Mouse (Mus musculus) urinary bladder, postnatal 10 days (tissue): ENCODE measurements around the gene Poc1b.

Source experiments
- DNase-seq: peaks from one replicate; pipeline ENCODE4 v3.0.0; 2022; ENCODE audit warnings: low spot score

Gene Poc1b

DNA sequence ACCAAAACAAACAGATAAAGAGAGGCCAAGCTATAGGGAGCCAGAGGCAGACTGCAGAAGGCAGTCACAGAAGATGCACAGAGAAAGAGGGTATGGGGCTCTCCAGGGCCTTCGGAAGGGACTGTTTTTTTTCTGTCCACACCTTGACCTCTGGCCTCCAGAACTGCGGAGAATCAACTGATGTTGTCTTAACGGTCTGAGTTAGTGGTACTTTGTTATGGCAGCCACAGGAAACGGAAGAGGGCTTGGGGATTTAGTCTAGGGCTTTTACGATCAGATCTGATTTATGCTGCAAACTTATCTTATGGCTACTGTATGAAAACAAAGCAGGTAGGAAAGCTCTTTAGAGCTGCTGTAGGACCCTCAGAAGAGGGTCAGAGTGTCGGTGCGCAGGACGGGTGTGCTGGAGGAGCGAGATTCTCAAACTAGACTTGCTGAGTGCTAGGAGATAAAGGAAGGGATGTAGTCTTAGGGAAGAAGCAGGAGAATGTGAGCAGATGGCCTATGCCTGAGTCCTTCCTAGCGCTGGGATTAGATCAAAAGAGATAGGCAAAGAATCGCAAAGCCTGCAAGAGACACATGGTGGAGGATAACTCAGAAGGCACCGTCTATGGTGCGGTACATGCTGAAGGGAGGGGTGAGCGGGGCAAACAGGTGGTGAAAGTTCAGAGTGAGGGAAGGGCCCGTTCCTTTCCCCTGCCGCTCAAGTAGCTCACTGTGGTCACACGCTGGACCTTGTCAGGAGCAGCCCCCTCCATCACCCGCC is 8.8 kb downstream of the Poc1b start:
- no peak for DNase-seq

DNA sequence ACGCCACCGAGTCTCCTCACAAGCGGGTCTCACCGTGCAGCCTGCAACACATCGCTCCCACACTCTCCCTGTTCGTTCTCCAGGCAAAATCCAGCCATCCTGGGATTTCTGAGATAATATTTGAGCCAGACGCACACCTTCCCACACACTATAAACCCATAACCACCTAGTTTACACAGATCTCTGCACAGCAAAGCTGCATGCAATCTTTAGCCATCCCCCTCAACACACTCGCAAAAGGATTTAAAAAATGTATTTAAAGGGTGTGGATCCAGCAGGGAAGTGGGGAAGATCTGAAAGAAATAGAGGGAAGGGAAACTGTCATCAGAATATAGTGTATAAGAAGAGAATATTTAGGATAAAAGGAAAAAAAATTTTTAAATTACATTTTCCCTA is 9.4 kb downstream of the Poc1b start:
- no peak for DNase-seq

- DNase-seq, result no peak
Measured at GRCm38 (mm10) chr10:99116650-99117615, 10.1 kb downstream of the Poc1b start.

DNA sequence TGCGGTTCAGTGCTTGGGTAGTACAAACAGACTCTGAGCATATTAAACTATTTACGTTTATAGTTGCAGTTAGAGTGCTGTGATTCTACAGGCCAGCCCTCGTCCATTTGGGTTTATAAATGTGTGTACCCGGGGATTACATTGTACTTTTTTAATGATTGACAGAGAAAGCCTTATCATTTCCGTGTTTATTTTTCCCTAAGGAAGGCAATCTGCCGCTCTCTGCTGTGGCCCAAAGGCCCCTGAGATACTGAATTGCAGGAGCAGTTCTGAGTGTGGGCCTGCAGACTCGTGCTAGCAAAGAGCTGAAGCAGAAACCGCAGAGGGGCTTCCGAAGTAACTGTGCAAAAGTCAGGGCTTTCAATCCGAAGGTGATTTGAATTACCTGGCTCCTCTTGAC is 11.0 kb downstream of the Poc1b start:
- no peak for DNase-seq

- no peak for DNase-seq
Measured at GRCm38 (mm10) chr10:99118697-99119096, 11.9 kb downstream of the Poc1b start.

GRCm38 (mm10) chr10:99119471-99119870 is 12.6 kb downstream of the Poc1b start:
- no peak for DNase-seq

- no peak for DNase-seq
Measured at GRCm38 (mm10) chr10:99126225-99126624, 19.4 kb downstream of the Poc1b start, which contains the start of gene Phxr2. Gene Phxr2 (minus strand): TSS chr10:99126325.

- DNase-seq, result no peak
Measured at GRCm38 (mm10) chr10:99126954-99127353, 20.1 kb downstream of the Poc1b start.

GRCm38 (mm10) chr10:99127691-99128261 is 20.9 kb downstream of the Poc1b start:
- DNase-seq, result no peak

DNA sequence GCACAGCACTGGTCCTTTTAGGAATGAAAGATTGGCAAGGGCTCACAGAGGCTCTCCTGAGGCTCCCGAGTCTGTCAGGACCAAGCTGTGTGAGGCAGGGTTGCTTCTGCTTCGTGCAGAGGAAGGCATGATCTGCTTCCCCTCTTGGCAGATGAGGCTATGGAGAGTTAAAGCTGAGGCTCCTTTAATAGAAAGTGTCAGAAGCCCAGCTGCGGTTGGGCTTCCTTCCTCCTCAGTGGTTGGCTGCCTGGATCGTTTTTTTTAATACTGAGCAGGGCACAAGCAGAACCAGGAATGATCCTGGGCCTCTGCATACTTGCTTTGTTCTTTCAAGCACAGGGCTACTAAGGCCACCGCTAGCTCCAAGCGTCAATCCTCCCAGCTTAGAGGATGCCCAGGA is 23.8 kb downstream of the Poc1b start:
- DNase-seq, result no peak

DNA sequence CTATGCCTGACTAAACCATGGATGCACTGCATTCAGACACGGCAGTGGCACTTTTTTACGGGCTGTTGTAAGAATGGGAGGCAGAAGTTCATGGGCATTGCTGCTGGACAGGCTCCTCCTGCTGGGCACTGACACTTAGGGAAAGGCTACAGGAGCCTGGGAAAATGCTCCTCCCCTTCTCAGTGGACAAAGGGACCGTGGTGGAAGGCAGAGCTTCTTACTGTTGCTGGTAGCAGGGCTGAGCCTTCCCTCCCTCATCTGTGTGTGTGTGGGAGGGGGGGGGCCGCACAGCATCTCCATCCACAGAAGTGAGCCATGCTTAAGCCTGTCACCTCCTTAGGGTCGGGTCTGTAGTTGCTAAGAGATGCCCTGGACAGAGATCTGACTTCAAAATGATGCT is 24.5 kb downstream of the Poc1b start:
- DNase-seq, result no peak

- DNase-seq, result no peak
Measured at GRCm38 (mm10) chr10:99132189-99132588, 25.4 kb downstream of the Poc1b start.

- no peak for DNase-seq
Measured at GRCm38 (mm10) chr10:99132595-99133272, 25.9 kb downstream of the Poc1b start.

DNA sequence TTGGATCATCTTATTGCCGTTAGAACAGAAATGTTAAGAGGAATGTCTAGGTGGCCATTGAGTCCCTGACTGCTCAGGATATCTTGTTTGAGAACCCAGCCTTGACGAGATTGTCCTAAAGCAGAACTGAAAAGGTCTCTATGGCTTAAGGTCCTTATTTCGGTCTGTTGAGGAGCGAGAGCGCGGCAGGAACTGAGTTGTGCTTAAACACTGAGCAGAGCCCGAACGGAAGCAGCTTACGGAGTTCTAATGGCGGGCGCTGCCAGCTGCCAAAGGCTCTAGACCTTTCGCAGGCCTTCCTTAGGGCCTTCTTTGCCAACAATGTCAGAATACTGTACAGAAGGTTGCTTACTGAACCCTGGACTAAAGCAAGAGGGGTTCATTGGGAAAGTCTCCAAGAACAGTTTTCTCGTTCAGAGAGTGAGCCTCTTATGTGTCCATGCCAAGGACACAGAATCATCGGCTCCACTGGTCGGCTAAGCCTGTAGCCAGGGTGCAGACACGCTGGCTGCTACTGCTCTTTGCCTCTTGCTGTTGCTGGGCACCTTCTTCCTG is 26.6 kb downstream of the Poc1b start:
- no peak for DNase-seq

DNA sequence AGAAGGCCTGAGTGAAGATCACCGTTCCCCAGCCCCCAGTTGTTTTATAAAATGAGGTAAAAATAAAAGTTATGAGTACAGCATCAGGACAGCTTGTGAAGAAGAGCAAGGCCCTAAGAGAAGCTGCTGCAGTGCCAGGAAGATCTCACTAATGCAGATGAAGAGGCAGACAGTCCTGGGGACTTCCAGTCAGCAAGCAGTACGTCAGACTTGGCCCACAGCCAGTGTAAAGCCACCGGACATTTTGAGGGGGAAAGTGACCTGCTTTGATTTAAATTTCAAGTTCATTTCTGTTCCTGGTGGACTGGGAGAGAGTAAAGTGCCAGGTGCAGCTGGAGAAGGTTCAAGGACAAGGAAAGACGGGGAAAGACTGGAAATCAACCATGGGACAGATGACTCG is 29.5 kb downstream of the Poc1b start:
- no peak for DNase-seq

- DNase-seq, result no peak
Measured at GRCm38 (mm10) chr10:99145611-99146010, 38.8 kb downstream of the Poc1b start.

DNA sequence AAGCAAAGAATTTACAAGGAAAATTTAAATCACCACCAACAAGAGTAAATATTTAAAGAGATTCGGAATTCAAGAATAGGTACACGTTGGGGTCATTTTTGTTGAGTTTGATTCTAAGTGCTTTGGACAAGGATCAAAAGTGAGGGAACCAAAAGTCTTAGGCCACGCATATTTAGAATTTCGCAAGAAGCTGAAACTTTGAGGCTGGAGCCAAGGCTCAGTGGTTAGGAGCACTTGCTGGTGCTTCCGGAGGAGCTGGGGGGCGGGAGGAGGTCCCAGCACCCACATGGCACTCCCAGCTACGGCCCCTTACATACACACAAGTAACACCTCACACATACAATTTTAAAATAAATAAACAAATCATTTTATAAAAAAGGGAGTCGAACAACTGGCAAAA is 39.8 kb downstream of the Poc1b start:
- no peak for DNase-seq

DNA sequence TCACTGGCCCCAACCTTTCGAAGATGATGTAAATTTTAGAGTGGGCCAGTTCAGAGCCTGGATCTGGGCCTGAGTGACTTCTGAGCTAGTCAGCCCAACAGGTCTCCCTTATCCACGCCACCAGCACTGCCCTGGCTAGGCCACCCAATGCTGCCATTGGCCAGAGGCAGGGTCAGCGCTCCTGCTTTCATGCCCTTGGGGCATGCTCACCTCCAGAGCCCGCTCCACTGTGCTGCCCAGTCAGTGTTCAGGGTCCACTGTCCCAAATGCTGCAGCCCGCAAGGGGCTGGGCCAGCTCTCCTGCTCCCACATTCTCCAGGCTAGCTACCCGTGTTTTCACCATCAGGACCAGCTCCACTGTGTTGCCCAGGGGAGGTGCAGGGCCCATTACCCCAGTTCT is 43.2 kb downstream of the Poc1b start:
- no peak for DNase-seq

DNA sequence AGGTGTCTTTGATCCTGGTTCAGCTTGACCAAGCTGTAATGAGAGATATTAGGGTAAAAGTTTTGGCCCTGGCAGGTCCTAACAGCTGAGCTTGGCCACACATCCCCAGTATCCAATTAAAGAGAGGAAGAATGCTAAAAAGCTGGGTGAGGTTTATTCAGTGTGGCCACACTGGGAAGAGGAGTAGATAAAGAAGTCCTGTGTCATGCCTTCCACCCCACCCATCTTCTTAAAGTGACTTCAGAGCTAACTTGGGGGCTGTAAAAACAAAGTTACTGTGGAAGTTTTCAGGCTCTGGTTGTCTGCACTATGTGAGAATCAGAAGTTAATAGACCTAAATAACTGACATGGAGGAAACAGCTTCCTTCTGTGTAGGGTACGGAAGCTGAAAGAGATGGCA is 44.7 kb downstream of the Poc1b start:
- DNase-seq, result no peak

DNA sequence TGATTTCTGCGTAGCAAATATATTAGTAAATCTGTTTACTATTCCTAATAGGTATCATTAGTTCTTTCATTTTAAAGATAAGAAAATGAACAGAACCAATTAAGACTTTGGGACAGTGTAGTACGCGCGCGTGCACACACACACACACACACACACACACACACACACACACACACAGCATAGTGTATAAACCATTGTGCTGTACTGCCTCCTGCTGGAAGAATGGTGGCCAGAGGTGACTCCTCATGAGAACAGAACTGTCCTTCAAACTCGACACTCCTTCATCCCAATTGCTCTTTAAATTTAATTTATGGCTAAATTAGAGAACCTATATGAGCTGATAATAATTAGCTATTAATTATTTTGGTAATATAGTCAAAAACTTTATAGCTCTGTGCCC is 45.2 kb downstream of the Poc1b start:
- no peak for DNase-seq

DNA sequence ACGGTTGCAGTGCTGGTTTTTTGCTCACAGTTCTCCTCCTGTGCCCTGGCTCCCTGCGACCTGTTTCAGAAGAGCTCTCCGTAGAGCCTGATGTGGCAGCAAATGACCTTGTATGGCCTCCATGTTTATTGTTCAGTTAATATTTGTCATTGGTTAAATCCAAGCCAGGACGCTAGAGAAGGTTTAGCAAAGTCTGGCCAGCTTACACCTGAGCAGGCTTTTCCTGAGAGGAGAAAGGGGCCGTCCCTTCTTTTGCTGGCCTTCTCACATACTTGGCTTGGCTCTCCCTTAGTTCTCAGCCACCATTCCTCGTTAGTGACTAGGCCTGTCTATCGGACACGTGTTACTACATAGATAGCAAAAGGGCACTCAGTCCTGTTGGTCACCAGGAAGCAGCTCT is 47.8 kb downstream of the Poc1b start:
- no peak for DNase-seq

DNA sequence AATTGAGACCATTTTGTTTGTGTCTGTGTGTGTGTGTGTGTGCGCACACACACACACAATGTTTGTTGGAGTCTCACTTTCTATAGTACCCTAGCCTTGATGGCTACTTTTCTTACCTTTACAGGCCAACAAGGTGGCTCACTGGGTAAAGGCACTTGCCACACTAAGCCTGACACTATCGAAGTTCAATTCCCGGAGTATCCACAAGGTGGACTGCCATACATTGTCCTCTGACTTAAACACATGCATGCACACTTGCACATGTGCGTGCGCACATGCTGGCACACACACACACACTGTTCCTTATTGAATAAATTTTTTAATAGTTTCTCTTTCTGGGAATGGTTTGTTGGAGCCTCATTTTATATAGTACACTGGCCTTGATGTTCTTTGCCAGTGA is 50.0 kb downstream of the Poc1b start:
- DNase-seq, result no peak
